Mouse (Mus musculus): ENCODE measurements around the gene Rras2. TPM values are rescaled to one million over a fixed set of nuclear protein-coding genes. Genes with fewer than 3 reads are reported as not detected.

The Rras2 gene
- polyA plus RNA-seq, 1 experiment from 2014 or later, result 63.2 TPM

- no peaks in the 10 kb centered on the region for H3K27me3 ChIP-seq (ENCODE audit: control insufficient read depth, insufficient read depth, low read length)
- no peak overlapping the region for H3K4me3 ChIP-seq (ENCODE audit: control insufficient read depth in 1 of 2, insufficient read depth in 1 of 2, low read depth in 1 of 2, low read length in 2 of 2)
- no peak overlapping the region for H3K27ac ChIP-seq (replicated peaks in 1 of 2; ENCODE audit: control insufficient read depth in 1 of 2, insufficient read depth in 1 of 2, low read depth in 2 of 2, low read length in 2 of 2)
- H3K9me3 ChIP-seq (ENCODE audit: control insufficient read depth, low read length), result no peaks in the 10 kb centered on the region
- 63% methylated on average over 5 of the region's 5 CpGs for WGBS
- no peak overlapping the region for H3K4me2 ChIP-seq (ENCODE audit: low read length)
- H3K4me1 ChIP-seq (ENCODE audit: control insufficient read depth in 2 of 2, insufficient read depth in 2 of 2, low read length in 2 of 2), result 0 out of 4 replicates have a peak, but pooled peaks cover 2 to 3% of the 10 kb centered on the region in 2 experiments
- no peaks in the 10 kb centered on the region for H3K36me3 ChIP-seq (ENCODE audit: control insufficient read depth, insufficient read depth, low read length)
- ATAC-seq (ENCODE audit: insufficient number of reproducible peaks, insufficient read depth, low FRiP score, low read depth), result no peak
- H3K9ac ChIP-seq (ENCODE audit: low read length), result no peak overlapping the region
These were observed 16.4 kb upstream of the Rras2 start for GRCm38 (mm10) chr7:114133957-114134356.

DNA sequence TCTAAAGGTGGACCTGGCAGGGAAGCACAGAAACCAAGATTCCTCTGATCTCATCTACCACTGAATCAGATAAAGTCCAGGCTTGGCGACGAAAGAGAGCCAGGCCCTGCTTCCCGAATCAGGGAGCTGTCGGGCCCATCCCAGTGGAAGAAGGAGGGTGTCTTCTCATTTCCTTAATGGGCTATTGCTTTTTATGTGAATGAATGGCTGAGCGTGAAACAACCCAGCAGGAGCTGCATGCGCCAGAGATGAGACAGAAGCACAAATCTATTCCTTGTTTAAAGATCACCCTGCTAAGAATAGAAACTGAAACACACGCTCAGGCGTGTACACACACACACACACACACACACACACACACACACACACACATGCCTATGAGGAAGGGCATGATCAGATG, 14.7 kb upstream of the Rras2 start:
- WGBS, result 25% methylated on average over 8 of the region's 8 CpGs
- H3K27ac ChIP-seq (replicated peaks in 1 of 2; ENCODE audit: control insufficient read depth in 1 of 2, insufficient read depth in 1 of 2, low read depth in 2 of 2, low read length in 2 of 2), result no peak overlapping the region; a peak in 1 of 4 replicates
- 0 out of 4 replicates have a peak, but pooled peaks cover 2 to 3% of the 10 kb centered on the region in 2 experiments for H3K4me1 ChIP-seq (ENCODE audit: control insufficient read depth in 2 of 2, insufficient read depth in 2 of 2, low read length in 2 of 2)
- H3K36me3 ChIP-seq (ENCODE audit: control insufficient read depth, insufficient read depth, low read length), result no peaks in the 10 kb centered on the region
- 0 out of 2 replicates have a peak overlapping the region, but pooled peaks have one; percentile 0 for H3K4me2 ChIP-seq (ENCODE audit: low read length)
- no peaks in the 10 kb centered on the region for H3K27me3 ChIP-seq (ENCODE audit: control insufficient read depth, insufficient read depth, low read length)
- no peak overlapping the region for H3K9ac ChIP-seq (ENCODE audit: low read length)
- H3K4me3 ChIP-seq (ENCODE audit: control insufficient read depth in 1 of 2, insufficient read depth in 1 of 2, low read depth in 1 of 2, low read length in 2 of 2), result no peak overlapping the region
- ATAC-seq (ENCODE audit: insufficient number of reproducible peaks, insufficient read depth, low FRiP score, low read depth), result no peak
- H3K9me3 ChIP-seq (ENCODE audit: control insufficient read depth, low read length), result no peaks in the 10 kb centered on the region

DNA sequence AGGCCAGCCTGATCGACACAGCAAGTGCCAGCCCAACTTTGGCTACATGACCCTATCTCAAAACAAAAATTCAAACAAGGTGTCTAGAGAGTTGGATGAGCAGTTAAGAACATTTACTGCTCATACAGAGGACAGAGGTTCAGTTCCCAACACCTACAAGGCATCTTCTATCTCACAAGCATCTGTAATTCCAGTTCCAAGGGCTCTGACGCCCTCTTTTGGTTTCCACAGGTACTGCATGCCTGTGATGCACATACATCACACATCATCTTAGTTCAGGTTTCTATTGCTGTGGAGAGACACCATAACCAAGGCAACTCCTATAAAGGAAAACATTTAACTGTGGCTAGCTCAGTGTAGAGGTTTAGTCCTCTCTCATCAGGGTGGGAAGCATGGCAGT, 11.7 kb upstream of the Rras2 start:
- 53% methylated on average over 2 of the region's 2 CpGs for WGBS
- no peak overlapping the region for H3K4me3 ChIP-seq (ENCODE audit: control insufficient read depth in 1 of 2, insufficient read depth in 1 of 2, low read depth in 1 of 2, low read length in 2 of 2)
- no peak overlapping the region for H3K9ac ChIP-seq (ENCODE audit: low read length)
- no peak overlapping the region for H3K4me2 ChIP-seq (ENCODE audit: low read length)
- no peaks in the 10 kb centered on the region for H3K27me3 ChIP-seq (ENCODE audit: control insufficient read depth, insufficient read depth, low read length)
- H3K27ac ChIP-seq (replicated peaks in 1 of 2; ENCODE audit: control insufficient read depth in 1 of 2, insufficient read depth in 1 of 2, low read depth in 2 of 2, low read length in 2 of 2), result no peak overlapping the region
- no peaks in the 10 kb centered on the region for H3K36me3 ChIP-seq (ENCODE audit: control insufficient read depth, insufficient read depth, low read length)
- no peak for ATAC-seq (ENCODE audit: insufficient number of reproducible peaks, insufficient read depth, low FRiP score, low read depth)
- H3K4me1 ChIP-seq (ENCODE audit: control insufficient read depth in 2 of 2, insufficient read depth in 2 of 2, low read length in 2 of 2), result 0 out of 4 replicates have a peak, but pooled peaks cover 2 to 3% of the 10 kb centered on the region in 2 experiments
- no peaks in the 10 kb centered on the region for H3K9me3 ChIP-seq (ENCODE audit: control insufficient read depth, low read length)

- Histone ChIP-seq H3K4me2 (ENCODE audit: low read length) (peak overlapping the region; percentile 84), H3K27ac (replicated peaks in 1 of 2; ENCODE audit: control insufficient read depth in 1 of 2, insufficient read depth in 1 of 2, low read depth in 2 of 2, low read length in 2 of 2) (no peak overlapping the region), H3K4me3 (ENCODE audit: control insufficient read depth in 1 of 2, insufficient read depth in 1 of 2, low read depth in 1 of 2, low read length in 2 of 2) (peak overlapping the region; percentile 82 to 86; a peak in 2 of 4 replicates), H3K9me3 (ENCODE audit: control insufficient read depth, low read length) (no peaks in the 10 kb centered on the region), H3K27me3 (ENCODE audit: control insufficient read depth, insufficient read depth, low read length) (no peaks in the 10 kb centered on the region), H3K36me3 (ENCODE audit: control insufficient read depth, insufficient read depth, low read length) (no peaks in the 10 kb centered on the region), H3K4me1 (ENCODE audit: control insufficient read depth in 2 of 2, insufficient read depth in 2 of 2, low read length in 2 of 2) (peaks cover 13 to 29% of the 10 kb centered on the region in 2 experiments), H3K9ac (ENCODE audit: low read length) (peak overlapping the region; percentile 94)
- 36% methylated on average over 7 of the region's 7 CpGs for WGBS
- no peak for ATAC-seq (ENCODE audit: insufficient number of reproducible peaks, insufficient read depth, low FRiP score, low read depth)
These were observed 599 bp upstream of the Rras2 start for GRCm38 (mm10) chr7:114118180-114118579.

- peak; percentile 87 for ATAC-seq (ENCODE audit: insufficient number of reproducible peaks, insufficient read depth, low FRiP score, low read depth)
- Histone ChIP-seq H3K27me3 (ENCODE audit: control insufficient read depth, insufficient read depth, low read length) (no peaks in the 10 kb centered on the region), H3K9ac (ENCODE audit: low read length) (peak overlapping the region; percentile 94), H3K9me3 (ENCODE audit: control insufficient read depth, low read length) (no peaks in the 10 kb centered on the region), H3K27ac (replicated peaks in 1 of 2; ENCODE audit: control insufficient read depth in 1 of 2, insufficient read depth in 1 of 2, low read depth in 2 of 2, low read length in 2 of 2) (peak overlapping the region; percentile 92 to 98), H3K4me1 (ENCODE audit: control insufficient read depth in 2 of 2, insufficient read depth in 2 of 2, low read length in 2 of 2) (peaks cover 13 to 29% of the 10 kb centered on the region in 2 experiments), H3K4me2 (ENCODE audit: low read length) (peak overlapping the region; percentile 84), H3K36me3 (ENCODE audit: control insufficient read depth, insufficient read depth, low read length) (no peaks in the 10 kb centered on the region), H3K4me3 (ENCODE audit: control insufficient read depth in 1 of 2, insufficient read depth in 1 of 2, low read depth in 1 of 2, low read length in 2 of 2) (peak overlapping the region; percentile 82 to 86)
- under 1% methylated on average over 73 of the region's 74 CpGs for WGBS
These were observed 750 bp downstream of the Rras2 start for GRCm38 (mm10) chr7:114116711-114117351.

DNA sequence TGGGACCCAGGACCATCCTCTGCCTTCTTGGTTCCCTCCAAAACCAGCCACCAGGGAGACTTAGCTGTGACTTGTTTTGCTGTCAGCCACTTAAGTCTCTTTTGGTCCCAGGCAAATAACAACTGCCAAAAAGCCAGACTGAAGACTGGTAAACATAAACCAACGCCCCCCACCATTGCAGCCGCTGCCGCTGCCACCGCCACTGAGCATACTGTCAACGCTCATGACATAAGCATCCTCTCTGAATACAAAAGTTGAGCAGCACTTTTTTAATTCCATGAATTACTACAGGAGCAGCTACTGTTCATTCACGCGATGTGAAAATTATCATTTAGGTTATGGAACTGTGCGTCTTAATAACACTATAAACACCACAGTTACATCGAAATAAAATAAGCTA, 1.6 kb downstream of the Rras2 start:
- Histone ChIP-seq H3K27me3 (ENCODE audit: control insufficient read depth, insufficient read depth, low read length) (no peaks in the 10 kb centered on the region), H3K9me3 (ENCODE audit: control insufficient read depth, low read length) (no peaks in the 10 kb centered on the region), H3K36me3 (ENCODE audit: control insufficient read depth, insufficient read depth, low read length) (no peaks in the 10 kb centered on the region), H3K4me1 (ENCODE audit: control insufficient read depth in 2 of 2, insufficient read depth in 2 of 2, low read length in 2 of 2) (peaks cover 13 to 29% of the 10 kb centered on the region in 2 experiments), H3K27ac (replicated peaks in 1 of 2; ENCODE audit: control insufficient read depth in 1 of 2, insufficient read depth in 1 of 2, low read depth in 2 of 2, low read length in 2 of 2) (no peak overlapping the region), H3K9ac (ENCODE audit: low read length) (peak overlapping the region; percentile 94), H3K4me2 (ENCODE audit: low read length) (peak overlapping the region; percentile 84), H3K4me3 (ENCODE audit: control insufficient read depth in 1 of 2, insufficient read depth in 1 of 2, low read depth in 1 of 2, low read length in 2 of 2) (peak overlapping the region; percentile 46 to 86)
- 12% methylated on average over 9 of the region's 9 CpGs for WGBS
- no peak for ATAC-seq (ENCODE audit: insufficient number of reproducible peaks, insufficient read depth, low FRiP score, low read depth)

DNA sequence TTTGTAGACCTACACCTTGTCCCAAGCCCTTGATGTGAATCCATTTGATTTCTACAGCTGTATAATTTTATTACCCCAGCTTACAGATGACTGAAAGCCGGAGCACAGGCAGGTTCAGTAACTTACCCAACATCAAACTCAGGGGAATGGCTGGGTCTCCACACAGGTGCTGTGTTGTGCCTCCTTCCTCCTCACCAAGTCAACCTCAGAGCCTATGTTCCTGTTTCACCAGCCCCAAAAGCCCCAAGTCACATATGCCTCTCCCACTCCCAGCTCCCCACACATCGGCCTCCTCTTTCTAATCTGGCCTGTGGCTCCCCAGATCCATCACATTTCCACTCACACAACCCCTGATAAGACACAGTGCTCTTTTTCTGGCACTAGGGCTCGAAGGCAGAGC, 2.6 kb downstream of the Rras2 start:
- Histone ChIP-seq H3K36me3 (ENCODE audit: control insufficient read depth, insufficient read depth, low read length) (no peaks in the 10 kb centered on the region), H3K27ac (replicated peaks in 1 of 2; ENCODE audit: control insufficient read depth in 1 of 2, insufficient read depth in 1 of 2, low read depth in 2 of 2, low read length in 2 of 2) (no peak overlapping the region), H3K9me3 (ENCODE audit: control insufficient read depth, low read length) (no peaks in the 10 kb centered on the region), H3K9ac (ENCODE audit: low read length) (0 out of 2 replicates have a peak overlapping the region, but pooled peaks have one; percentile 94), H3K27me3 (ENCODE audit: control insufficient read depth, insufficient read depth, low read length) (no peaks in the 10 kb centered on the region), H3K4me1 (ENCODE audit: control insufficient read depth in 2 of 2, insufficient read depth in 2 of 2, low read length in 2 of 2) (peaks cover 13 to 33% of the 10 kb centered on the region in 2 experiments), H3K4me2 (ENCODE audit: low read length) (peak overlapping the region; percentile 84), H3K4me3 (ENCODE audit: control insufficient read depth in 1 of 2, insufficient read depth in 1 of 2, low read depth in 1 of 2, low read length in 2 of 2) (0 out of 4 replicates have a peak overlapping the region, but pooled peaks of 1 of the 2 experiments have one; percentile 86)
- WGBS, result 39% methylated on average over 3 of the region's 3 CpGs
- no peak for ATAC-seq (ENCODE audit: insufficient number of reproducible peaks, insufficient read depth, low FRiP score, low read depth)

All from heart, embryonic 14.5 days (tissue).